Mouse (Mus musculus) adrenal gland, postnatal 4 days (tissue): ENCODE measurements around the gene Ankrd36. TPM values are rescaled to one million over a fixed set of nuclear protein-coding genes. Genes with fewer than 3 reads are reported as not detected.
"Not testable (repeated sequence)": the region's sequence is repeated elsewhere in the genome, so short reads cannot be mapped to it uniquely, and the experiment has no call there.

Experiments
- DNase-seq, 2 experiments: peaks; one replicate each; pipeline ENCODE4 v3.0.0; 2021 to 2022; ENCODE audit warnings: low spot score in 2 of 2, mixed read lengths in 2 of 2
- total RNA-seq, 2 experiments: library from RNA; stranded (reverse); gene quantifications; 2 replicates each; pipeline ENCODE4 v1.2.3; 2021

The Ankrd36 gene
- total RNA-seq, 2 experiments from 2014 or later, result not detected

DNA sequence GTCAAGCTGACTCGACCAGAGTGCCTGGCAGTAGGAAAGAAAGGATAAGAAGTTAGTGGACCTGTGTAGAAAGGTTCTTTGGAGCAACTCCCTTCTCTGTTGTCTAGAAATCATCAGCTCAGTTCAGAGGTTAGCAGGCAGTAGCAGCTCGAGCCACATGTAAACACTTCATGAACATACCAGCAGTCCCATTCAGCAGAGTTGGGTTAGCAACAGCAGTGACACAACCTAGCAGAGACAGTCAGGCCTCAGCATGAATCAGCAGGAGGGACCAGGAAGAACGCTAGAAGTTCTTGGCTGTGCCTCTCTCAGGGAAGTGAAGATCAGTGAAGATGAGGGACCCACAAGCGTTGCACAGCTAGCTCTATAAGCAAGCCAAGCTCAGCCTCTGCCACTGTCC, 24.0 kb upstream of the Ankrd36 start:
- DNase-seq, result no peak

- DNase-seq, result no peak
These were observed 22.8 kb upstream of the Ankrd36 start for GRCm38 (mm10) chr11:5546693-5547092.

DNA sequence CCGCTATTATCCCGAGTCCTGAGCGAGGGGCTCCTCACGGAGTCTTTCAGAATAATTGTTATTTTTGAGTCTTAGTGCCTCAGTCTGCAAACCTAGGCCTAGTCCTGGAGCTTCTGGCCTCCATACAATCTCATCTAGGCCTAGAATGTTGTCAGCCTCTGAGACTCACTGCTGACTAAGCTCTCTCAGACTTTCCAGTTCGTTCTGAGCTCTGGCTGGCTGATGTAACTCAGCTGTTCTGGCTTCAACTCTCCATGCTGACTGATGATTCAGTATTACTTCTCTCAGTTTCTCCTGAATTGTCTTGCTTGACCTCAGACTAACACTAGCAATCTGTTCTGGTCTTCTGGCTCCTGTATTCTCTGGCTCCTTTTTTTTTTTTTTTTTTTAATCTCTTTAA, 18.1 kb upstream of the Ankrd36 start:
- DNase-seq, result no peak

DNA sequence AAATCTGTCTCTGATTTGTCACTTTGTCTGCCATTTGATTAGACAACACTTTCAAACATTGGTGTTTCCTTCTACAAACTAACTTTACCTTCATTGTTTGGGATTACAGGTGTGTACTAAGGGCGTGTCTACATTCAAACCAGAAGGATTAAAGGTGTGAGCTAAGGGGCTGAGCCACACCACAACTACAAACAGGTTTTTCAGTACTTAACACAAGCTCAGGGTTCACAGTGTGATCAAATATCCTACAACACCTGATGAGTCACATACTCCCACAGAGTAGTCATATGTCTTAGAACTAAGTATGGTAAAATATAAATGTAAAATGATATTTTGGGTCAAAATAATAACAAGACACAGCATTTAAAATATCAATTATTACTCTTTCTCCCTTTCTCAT, 17.6 kb upstream of the Ankrd36 start:
- DNase-seq, result no peak

DNA sequence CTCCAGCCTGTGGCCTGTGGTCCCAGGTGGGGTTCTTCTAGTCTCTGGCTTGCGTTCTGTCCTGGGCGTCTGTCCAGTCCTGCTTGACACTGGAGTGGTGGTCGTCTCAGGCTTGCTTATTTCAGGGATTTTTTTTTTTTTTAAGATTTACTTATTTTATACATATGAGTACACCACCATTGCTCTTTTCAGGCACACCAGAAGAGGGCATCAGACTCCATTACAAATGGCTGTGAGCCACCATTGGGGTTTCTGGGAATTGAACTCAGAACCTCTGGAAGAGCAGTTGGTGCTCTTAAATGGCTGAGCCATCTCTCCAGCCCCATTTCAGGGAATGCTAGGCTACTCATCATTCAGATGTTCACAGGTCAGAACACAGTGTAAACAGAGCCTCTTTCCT, 9.2 kb upstream of the Ankrd36 start:
- no peak for DNase-seq

DNA sequence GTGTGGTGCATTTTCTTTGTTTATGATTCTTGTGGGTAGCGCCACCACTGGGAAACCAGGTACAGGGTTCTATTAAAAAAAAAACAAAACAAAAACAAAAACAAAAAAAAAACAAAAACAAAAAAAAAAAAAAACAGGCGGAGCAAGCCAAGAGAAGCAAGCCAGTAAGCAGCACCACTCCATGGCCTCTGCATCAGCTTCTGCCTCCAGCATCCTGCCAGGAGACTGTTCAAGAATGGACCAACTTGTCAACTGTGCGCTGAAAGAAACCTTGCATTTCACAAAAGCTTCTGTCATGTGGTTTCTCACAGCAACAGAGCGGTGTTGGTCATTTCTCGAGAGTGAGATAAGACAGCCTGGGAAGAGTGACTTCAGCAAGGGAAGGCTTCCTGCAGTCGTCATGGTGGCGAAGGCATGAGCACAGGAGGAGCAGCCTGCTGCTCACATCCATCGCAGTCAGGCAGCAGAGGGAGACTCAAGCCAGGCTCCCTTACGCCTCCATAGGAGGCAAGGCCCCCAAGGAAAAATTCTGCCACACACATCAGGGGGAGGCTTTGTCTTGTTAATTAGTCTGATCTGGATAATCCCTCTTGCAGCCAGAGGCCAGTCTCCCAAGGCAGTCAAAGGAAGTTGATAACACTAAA, 6.7 kb upstream of the Ankrd36 start:
- DNase-seq, result no peak

DNA sequence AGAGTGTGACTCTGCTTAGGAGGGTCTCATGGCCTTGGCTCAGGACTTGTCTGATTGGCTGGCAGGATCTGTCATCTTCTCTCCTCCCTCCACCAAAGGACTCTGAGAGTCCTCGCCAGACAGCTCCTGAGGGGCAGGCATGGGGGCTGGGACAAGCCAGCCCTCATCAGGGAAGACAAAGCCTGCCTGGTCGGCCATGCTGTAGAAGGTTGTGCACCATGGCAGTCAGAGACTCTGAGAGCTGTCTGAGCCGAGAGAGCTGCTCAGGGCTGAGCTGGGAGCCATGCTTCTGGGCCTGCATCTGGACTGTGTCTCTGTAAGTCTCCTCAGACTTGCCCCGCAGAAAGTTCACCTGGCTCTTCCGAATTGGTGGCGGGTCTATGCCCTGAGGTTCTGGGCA, 5.6 kb upstream of the Ankrd36 start:
- no peak for DNase-seq

DNA sequence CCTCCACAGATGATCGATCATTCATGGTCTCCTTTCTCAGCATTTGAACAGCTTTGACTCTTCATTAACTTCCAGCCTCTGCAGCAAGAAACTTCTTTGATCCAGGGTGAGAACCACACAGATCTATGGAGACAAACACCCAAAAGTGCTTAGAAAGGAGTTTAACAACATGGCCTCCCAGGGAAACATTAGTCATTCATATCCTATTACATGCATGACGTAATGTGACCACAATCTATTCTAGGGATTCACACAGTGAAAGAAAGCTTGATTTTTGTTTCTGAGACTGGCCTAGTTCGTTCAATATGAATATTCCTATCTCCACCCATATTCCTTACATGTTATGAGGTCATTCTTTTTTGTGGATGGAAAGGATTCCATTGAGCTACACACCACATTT, 3.9 kb upstream of the Ankrd36 start:
- no peak for DNase-seq

GRCm38 (mm10) chr11:5566506-5566905, 3.0 kb upstream of the Ankrd36 start:
- DNase-seq, result no peak

- DNase-seq, result no peak
These were observed 1.8 kb upstream of the Ankrd36 start for GRCm38 (mm10) chr11:5567654-5568053.

GRCm38 (mm10) chr11:5568082-5568481, 1.4 kb upstream of the Ankrd36 start:
- no peak for DNase-seq

GRCm38 (mm10) chr11:5571856-5572255, 2.4 kb downstream of the Ankrd36 start:
- no peak for DNase-seq

GRCm38 (mm10) chr11:5573821-5574220, 4.3 kb downstream of the Ankrd36 start:
- no peak for DNase-seq

DNA sequence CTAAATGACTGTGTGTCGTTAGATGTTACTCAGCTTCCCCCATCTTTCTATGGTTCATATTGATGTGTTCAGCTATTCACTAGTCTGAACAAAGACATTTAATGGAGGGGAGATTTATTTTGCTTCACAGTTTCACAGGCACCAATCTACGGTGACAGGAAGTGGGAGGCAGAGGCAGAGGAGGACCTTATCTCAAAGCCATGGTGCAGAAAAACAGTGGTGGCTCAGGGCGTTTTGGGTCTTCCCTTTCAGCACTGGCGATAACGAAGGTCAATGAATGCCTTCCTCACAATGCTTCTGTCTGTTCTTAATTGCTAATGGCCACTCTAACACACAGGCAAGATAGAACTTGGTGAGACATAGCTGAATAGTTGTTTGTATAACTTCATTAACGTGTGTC, 5.6 kb downstream of the Ankrd36 start:
- DNase-seq, result no peak

- peak in 1 of 2 experiments; percentile 6 for DNase-seq
These were observed 22.9 kb downstream of the Ankrd36 start for GRCm38 (mm10) chr11:5592336-5592735.

DNA sequence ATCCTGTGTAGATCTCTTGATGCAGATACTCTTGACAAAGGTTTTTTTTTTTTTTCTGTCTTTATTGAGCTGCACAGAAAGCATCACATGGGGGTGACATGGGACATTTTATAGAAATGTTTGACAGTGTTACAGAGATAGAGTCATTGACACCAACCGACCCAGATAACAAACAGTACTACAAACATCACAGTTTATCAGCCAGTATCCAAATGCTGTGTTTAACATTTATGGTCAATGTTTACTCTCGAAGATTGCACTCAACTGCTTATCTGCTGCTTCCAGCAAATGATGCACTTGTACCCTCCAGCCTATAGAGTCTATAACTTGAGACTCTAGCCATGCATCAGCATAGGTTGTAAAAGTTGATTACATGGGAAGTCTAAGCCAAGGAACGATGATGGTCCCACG, 25.9 kb downstream of the Ankrd36 start:
- no peak for DNase-seq

- no peak for DNase-seq
These were observed 26.3 kb downstream of the Ankrd36 start for GRCm38 (mm10) chr11:5595792-5596191.

- DNase-seq, result no peak
These were observed 27.3 kb downstream of the Ankrd36 start for GRCm38 (mm10) chr11:5596756-5597155.

DNA sequence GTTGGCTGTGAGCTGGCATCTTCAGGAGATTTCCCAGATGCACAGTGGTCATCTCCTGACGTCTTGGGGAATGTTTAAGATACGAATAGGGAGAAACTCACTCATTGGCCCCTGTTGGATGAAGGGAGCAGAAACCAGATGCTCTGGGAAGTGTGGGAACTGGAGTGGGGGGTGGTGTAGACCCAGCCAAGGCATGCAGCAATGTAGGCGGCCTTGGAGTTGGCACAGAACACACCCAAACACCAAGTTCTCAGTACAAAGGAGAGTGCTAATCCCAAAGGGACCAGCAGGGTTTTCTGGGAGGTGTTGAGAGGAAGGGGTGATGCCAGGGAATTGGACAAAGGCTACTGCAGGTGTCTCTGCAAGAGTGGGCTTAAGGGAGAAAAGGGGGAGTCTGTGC, 35.9 kb downstream of the Ankrd36 start:
- DNase-seq, result no peak

- not testable (repeated sequence) for DNase-seq
These were observed 42.4 kb downstream of the Ankrd36 start for GRCm38 (mm10) chr11:5611918-5612317.

GRCm38 (mm10) chr11:5614453-5614852, 45.0 kb downstream of the Ankrd36 start:
- no peak for DNase-seq

GRCm38 (mm10) chr11:5625101-5625500, 55.6 kb downstream of the Ankrd36 start:
- DNase-seq, result no peak

GRCm38 (mm10) chr11:5629033-5629432, 59.5 kb downstream of the Ankrd36 start:
- peak; percentile 48 to 69 for DNase-seq

- no peak for DNase-seq
These were observed 73.6 kb downstream of the Ankrd36 start for GRCm38 (mm10) chr11:5643085-5643484.
